Mouse (Mus musculus): ENCODE results near the gene Rnf216. TPM values are rescaled to one million over a fixed set of nuclear protein-coding genes. Genes with fewer than 3 reads are reported as not detected.

The Rnf216 gene
- total RNA-seq, 1 experiment from 2014 or later: 46.8 TPM

GRCm38 (mm10) chr5:143056191-143056880, 56.5 kb downstream of the Rnf216 start:
- ATAC-seq (replicated peaks; ENCODE audit: low read depth, poor library complexity, severe bottlenecking): no peak

GRCm38 (mm10) chr5:143055501-143056125, 57.2 kb downstream of the Rnf216 start:
- ATAC-seq (replicated peaks; ENCODE audit: low read depth, poor library complexity, severe bottlenecking): peak; percentile 81

DNA sequence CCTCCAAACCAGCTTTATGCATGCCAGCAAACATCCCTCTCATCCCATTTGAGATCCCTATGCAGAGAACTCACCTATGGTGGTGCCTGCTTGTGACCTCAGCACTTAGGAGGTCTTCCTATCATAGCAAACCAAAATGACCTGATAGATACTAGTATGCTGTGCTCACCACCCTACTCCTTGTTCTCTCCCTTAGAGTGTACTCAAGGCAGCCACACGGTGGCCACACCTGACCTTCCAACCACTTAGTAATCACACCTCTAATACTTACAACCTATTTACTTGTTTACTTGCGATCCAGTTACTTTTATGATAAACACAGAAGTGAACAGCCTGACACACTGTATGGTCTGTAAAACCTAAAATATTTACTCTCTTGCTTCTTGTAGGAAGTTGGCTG, 58.1 kb downstream of the Rnf216 start:
- no peak for ATAC-seq (replicated peaks; ENCODE audit: low read depth, poor library complexity, severe bottlenecking)

- no peak for ATAC-seq (replicated peaks; ENCODE audit: low read depth, poor library complexity, severe bottlenecking)
Observed at GRCm38 (mm10) chr5:143053132-143053972, 59.4 kb downstream of the Rnf216 start.

DNA sequence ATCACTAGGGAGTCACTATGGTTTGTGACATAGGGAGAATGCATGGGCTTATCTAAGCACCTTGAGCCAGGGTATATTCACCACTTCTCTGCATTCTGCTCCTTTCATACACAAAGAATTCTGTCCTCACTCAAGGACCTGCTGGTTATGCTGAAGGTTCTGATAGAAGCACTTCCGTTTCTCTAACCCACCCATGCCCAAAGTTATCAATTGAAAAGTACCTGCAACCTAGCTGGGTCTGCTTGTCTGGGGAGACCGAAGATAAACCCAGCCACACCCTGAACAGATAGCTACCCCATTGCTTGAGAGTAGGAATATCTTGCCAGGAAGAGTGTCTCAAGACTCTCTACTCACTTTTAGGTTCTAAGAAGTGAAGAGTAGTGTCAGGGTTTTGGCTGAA, 60.1 kb downstream of the Rnf216 start:
- ATAC-seq (replicated peaks; ENCODE audit: low read depth, poor library complexity, severe bottlenecking): no peak

GRCm38 (mm10) chr5:143051851-143052250, 60.9 kb downstream of the Rnf216 start:
- ATAC-seq (replicated peaks; ENCODE audit: low read depth, poor library complexity, severe bottlenecking): no peak

DNA sequence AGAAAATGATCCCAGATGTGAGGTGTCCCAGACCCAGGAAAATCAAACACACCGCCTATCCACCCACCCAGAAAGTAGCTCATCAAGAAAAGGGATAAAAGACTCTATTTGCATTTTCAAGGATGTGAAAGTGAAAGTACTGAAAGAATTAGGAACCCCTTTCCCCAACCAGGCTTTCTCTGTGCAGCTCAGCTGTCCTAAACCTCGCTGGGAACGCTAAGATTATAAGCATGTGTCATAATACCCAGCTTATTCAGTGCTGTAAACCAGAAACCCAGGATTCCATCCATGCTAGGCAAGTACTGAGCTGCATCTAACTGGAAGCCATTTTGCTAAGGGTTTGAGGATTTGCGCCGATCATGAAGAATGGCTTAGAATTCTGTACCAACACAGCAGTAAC, 62.5 kb downstream of the Rnf216 start:
- ATAC-seq (replicated peaks; ENCODE audit: low read depth, poor library complexity, severe bottlenecking): peak; percentile 43

- ATAC-seq (replicated peaks; ENCODE audit: low read depth, poor library complexity, severe bottlenecking): no peak
Observed at GRCm38 (mm10) chr5:143049746-143050145, 63.0 kb downstream of the Rnf216 start.

- no peak for ATAC-seq (replicated peaks; ENCODE audit: low read depth, poor library complexity, severe bottlenecking)
Observed at GRCm38 (mm10) chr5:143049013-143049385, 63.8 kb downstream of the Rnf216 start.

DNA sequence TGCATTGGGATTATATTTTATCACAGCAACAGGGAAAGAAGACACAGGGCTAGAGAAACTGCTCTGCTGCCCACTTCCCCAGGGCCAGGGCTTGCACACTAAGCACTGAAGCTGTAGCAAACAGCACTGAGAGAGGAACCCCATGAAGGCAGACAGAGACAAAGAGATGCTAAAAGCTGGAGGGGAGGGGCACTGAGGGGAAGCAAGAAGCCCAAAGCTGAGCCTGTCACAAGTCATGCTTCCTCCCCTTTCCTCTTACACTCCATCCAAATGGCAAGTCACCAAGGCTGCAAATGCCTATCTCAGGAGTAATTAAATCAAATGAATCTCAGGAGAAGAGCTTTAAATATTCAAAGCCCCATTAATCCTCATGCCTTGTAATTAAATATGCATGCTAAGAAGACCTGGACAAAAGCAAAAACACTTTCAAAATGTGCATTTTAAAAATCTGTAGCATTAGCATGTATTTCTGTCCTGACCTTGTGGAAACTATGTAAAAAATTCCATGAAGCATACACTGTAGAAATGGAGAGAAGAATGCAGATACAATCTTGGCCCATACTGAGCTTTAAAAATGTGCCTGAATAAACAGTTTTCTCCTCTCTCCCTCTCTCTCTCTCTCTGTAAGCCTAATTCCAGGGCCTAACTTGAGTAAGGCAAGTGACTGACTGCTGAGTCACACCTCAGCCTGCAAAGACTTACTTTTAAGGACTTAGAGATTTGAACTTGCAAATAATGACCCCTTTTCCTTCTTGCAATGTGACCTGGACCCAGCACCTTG, 64.4 kb downstream of the Rnf216 start:
- 0 out of 2 replicates have a peak, but pooled peaks have one; percentile 11 for ATAC-seq (replicated peaks; ENCODE audit: low read depth, poor library complexity, severe bottlenecking)

GRCm38 (mm10) chr5:143047586-143047985, 65.2 kb downstream of the Rnf216 start:
- no peak for ATAC-seq (replicated peaks; ENCODE audit: low read depth, poor library complexity, severe bottlenecking)

DNA sequence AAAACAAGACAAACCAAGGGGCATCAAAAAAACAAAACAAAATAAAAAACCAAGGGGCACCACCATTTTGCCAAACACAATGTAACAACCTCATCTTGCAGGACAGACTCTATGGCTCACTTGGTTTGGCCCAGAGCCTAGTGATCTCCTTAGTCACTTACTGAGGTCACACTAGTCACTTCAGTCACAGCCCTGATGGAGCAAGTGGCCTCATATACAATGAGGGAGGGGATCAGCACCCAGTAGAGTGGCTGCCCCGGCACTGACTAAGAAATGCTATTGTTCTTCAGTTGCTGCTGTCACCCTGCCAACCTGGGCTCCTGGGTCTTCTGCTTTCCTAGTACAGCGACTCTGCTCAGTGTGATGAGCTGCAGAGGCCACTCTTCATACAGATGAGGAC, 68.9 kb downstream of the Rnf216 start:
- ATAC-seq (replicated peaks; ENCODE audit: low read depth, poor library complexity, severe bottlenecking): no peak

DNA sequence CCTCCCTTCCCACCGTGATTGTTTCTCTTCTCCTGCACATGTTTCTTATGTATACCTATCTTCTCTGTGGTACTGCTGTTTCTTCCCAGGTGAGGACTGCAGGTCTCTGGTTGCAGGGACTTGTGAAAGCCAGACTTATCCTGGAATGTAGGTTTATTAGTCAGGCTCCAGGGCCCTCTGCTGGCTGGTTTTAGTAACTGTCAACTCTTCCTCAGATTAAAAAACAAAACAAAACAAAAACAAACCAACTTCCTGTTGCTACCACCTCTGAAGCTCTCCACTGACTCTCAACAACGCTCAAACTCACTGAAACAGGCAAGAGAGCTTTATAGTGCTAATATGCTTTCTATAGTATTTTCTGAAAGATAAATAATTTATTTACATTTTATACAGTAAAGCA, 69.5 kb downstream of the Rnf216 start:
- no peak for ATAC-seq (replicated peaks; ENCODE audit: low read depth, poor library complexity, severe bottlenecking)

DNA sequence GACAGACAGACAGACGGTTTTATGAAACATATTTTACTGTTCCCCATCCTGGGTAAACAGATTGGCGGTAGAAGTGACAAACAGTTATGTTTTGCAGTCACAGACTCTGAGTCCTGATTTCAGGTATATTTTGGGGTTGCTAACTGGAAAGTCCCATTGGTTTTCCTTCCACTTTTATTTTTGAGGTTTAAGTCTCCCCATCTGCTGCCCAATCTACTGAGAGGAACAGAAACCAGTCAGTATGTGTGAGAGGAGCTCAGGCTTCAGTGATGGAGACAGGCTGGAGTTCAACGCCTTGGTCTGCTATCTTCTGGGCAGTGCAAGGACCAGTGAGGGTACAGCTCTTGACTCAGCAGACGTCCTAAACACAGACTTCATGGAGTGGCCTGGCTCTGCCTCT, 74.0 kb downstream of the Rnf216 start:
- peak; percentile 29 for ATAC-seq (replicated peaks; ENCODE audit: low read depth, poor library complexity, severe bottlenecking)

DNA sequence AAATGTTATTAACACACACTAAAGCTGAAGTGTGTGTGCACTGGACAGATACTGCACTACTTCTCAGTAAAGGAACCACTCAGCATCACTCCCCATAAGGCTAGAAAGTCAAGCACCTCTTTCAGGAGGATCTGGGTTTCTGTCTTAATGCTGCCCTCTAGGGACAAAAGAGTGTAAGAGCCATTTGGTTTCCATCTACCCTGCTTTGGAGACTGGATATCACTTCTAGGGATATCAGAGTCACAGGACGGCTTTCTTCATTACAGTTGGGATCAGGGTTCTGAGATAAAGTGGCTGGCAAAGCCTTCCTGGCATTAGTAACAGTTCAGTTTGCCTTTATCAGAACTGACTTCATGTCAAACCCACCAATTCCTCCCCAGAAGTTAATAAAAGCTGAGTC, 75.6 kb downstream of the Rnf216 start:
- ATAC-seq (replicated peaks; ENCODE audit: low read depth, poor library complexity, severe bottlenecking): peak; percentile 77

DNA sequence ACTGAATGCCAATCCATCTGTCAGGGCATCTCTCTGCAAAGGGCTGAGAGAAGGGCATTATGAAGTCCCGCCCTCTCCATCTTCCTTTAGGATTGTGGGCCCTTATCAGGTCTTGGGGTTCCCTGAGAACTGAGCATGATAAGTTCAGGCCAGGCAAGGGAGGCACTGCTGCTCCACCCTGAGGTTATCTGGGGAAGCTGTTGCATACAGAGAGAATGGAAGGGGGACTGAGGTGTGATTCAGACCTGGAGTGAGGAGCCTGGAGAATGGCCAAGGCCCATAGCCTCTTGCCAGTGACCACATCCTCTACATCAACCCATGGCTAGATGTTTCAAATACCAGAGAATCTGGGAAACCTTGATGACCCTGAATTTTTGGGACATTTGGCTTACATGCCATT, 76.7 kb downstream of the Rnf216 start:
- no peak for ATAC-seq (replicated peaks; ENCODE audit: low read depth, poor library complexity, severe bottlenecking)

DNA sequence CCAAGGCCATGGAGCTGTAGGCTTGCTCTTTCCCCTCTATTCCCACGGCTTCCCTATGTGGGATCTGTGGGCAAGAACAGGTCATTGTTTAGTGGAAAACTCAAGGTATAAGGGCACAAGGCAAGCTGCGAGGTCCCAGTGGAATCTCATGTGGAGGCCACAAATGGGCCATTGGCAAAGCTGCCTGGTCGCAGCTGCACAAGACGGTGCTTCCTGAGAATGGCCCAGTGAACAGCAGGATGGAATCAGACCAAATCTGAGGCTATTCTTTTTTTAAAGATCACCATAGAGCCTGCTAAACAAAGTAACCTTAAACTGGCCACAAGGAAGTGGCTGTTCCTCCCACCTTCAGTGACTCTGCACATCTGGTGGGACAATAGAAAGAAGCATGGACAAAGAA, 77.5 kb downstream of the Rnf216 start:
- ATAC-seq (replicated peaks; ENCODE audit: low read depth, poor library complexity, severe bottlenecking): no peak

DNA sequence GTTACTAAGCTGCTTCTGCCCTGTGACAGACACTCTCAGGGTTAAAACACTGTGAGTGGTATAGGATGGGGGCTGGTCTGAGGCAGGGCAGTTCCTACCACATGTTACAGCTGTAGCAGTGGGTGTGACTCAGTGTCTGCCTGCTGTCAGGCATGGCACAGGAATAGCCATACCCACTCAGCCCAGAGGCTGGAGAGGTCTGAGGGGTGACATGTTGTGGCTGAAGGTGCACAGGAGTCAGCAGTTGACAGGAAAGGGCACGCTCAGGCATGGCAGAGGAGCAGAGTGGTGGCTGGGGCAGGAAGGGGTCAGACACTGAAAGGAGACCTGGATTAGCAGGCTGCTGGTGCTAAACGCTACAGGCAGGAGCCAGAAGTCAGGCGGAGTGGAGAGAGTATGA, 78.7 kb downstream of the Rnf216 start:
- ATAC-seq (replicated peaks; ENCODE audit: low read depth, poor library complexity, severe bottlenecking): no peak

DNA sequence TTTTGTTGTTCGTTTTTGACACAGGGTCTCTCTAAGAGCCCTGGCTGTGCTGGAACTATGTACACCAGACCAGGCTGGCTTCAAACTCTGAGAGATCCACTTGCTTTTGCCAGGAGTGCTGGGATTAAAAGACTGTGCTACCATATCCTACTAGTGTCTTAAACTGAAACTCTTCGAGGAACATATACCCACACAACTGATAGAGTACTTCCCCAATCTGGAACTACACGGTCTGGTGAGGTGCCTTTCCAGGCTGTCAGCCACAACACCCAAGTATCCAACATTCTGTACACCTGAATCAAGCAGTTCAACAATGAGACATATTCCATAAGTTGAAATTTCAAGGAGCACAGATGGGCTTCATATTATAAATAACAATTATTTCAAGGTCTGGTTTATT, 79.5 kb downstream of the Rnf216 start:
- ATAC-seq (replicated peaks; ENCODE audit: low read depth, poor library complexity, severe bottlenecking): 0 out of 2 replicates have a peak, but pooled peaks have one; percentile 41

DNA sequence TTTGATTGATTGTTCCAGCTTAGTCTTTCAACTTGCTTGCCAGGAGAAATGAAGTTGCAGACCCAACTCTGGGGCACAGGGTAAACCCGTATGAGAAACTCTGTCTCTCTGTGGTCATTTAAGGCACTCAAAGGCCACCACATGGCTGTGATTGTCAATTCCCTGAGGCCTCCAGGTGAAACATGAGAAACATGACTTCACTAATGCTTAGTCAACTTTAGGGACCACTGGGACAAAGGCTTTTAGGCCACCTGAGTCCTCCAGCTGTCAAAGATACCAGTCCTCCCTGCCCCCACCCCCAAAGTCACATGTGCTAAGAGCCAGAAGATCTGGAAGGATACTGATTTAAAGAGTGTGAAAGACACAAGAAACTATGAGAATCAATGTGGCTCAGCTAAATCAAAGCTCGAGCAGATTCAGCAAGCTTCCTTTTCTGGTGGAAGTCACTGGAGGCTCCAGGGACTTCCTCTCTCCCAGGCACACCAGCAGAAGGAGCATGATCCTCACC, 80.1 kb downstream of the Rnf216 start:
- no peak for ATAC-seq (replicated peaks; ENCODE audit: low read depth, poor library complexity, severe bottlenecking)
